Mouse (Mus musculus) T-helper 2 cell (primary cell): ENCODE measurements around the gene A230050P20Rik.

Source experiments
- in situ Hi-C: fragments of 300-600 bp; cut with MboI, MseI; formaldehyde crosslinking; loops from one replicate; pipeline ENCODE4 v1.15.1; 2025; ENCODE audit warnings: high pct_unique_total_duplicates

A230050P20Rik gene

GRCm38 (mm10) chr9:20873521-20873920, 5.1 kb downstream of the A230050P20Rik start:
- in situ Hi-C loops, result loop anchor here (10.0 kb wide), 1 partner anchor 59 kb away; the partner anchor contains the start of genes Col5a3 and Rdh8

DNA sequence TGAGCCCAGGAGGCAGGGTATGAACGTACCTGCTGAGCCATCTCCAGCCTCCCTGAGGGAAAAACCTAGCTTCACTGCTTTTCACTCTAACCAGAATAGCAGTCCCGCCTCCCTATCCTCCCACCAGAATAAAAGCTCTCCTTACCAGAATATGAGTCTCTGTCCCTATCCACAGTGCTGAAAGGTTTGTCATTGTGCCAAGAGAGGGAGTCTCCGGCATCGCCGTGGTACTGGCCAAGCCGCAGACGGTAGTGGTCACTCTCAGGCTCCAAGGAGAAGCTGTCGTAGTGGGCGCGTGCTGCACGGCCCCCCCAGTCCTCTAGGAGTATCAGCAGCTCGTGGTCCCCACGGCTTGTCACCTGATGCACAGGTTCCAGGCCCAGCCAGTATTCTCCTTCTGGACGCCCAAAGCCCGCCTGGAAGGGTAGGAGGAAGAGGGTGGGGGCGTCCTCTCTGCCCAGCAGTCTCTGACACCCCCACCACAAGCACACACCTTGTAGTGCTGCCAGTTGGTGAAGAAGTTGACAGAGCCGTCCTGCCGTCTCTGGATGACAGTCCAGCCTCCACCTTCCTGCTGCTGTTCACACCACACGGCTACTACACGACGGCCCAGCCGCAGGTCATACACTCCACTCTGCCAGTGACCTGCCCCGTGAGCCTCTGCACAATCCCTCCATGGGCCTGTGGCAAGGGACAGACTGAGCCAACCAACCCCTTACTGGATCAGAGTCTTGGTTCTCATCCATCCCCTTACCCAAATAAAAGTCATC, 6.8 kb downstream of the A230050P20Rik start:
- in situ Hi-C loops, result loop anchor here (10.0 kb wide), 1 partner anchor 60 kb away; the partner anchor contains the start of genes Col5a3 and Rdh8

GRCm38 (mm10) chr9:20876318-20877117, 8.1 kb downstream of the A230050P20Rik start:
- in situ Hi-C loops, result loop anchor here (10.0 kb wide), 1 partner anchor 62 kb away; the partner anchor contains the start of genes Col5a3 and Rdh8

DNA sequence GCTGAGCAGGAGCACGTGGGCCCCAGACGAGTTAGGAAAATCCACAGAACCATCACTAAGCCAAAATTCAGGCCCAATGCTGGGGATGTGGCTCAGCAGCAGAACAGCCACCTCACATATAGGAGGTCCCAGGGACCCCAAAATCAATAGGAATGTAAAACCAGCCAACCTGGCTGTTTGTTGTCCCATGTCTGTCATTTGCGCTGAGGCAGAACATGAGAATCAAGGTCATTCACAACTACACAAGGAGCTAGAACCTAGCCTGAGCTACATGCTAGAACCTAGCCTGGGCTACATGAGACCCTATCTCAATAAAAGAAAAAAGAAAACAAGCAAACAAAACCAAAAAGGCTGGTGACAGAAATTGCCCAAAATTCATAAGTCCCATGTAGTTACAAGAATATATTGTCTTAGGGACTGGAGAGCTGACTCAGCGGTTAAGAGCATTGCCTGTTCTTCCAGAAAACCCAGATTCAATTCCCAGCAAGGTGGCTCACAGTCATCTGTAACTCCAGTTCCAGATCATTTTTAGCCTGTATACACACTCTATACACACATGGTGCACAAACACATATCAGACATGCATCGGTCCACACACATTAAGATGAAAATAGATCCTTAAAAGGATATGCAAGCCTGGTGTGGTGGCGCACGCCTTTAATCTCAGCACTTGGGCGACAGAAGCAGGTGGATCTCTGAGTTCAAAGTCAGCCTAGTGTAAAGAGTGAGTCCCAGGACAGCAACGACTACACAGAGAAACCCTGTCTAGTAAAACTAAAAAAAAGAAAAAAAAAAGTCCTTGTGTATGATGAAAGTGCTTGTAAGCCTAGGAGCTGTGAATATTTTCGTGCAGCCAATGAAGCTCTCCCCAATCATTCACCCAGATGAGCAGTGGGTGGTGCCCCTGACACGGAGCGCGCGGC, 8.9 kb downstream of the A230050P20Rik start:
- in situ Hi-C loops, result loop anchor here (10.0 kb wide), 1 partner anchor 63 kb away; the partner anchor contains the start of genes Col5a3 and Rdh8

GRCm38 (mm10) chr9:20878041-20878709, 9.7 kb downstream of the A230050P20Rik start:
- in situ Hi-C loops, result loop anchor here (10.0 kb wide), 1 partner anchor 63 kb away; the partner anchor contains the start of genes Col5a3 and Rdh8

GRCm38 (mm10) chr9:20878710-20879065, 10.2 kb downstream of the A230050P20Rik start:
- in situ Hi-C loops, result loop anchor here (10.0 kb wide), 1 partner anchor 64 kb away; the partner anchor contains the start of genes Col5a3 and Rdh8

DNA sequence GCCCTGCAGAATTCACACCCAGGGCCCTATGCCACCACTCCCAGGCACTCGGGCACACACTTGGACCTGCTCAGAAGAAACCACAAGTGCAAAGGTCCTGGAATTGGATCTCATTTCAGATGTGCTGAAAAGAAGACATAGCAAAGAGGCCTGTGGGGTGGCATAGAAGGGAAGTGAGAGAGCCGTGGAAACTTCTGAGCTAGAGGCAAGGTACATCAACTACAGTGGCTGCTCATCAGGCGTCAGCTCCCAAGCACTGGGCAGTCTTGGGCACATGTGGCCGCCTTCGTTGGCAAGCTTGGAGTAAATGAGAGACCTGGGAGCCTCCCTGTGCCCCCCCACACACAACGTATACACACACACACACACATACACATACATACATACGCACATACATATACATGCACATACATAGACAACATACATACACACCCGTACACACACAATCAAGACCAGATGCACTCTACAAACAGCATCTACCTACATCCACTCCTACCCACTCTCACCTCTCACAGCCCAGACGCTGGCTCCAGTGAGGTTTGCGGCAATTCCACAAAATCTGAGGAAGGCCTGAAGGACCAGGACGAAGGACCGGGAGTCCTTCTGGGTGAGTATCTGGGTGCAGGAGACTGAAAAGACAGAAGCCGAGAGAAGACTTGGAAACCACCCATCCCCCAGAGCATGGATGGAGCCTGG, 10.8 kb downstream of the A230050P20Rik start, which contains the start of gene Angptl6:
TSS of gene Angptl6 (minus strand) at position 631 of the 696 bp plus-strand sequence.
- in situ Hi-C loops, result loop anchor here (10.0 kb wide), 1 partner anchor 64 kb away; the partner anchor contains the start of genes Col5a3 and Rdh8

GRCm38 (mm10) chr9:20886563-20886962, 18.1 kb downstream of the A230050P20Rik start:
- in situ Hi-C loops, result no loop called here

GRCm38 (mm10) chr9:20887191-20887590, 18.7 kb downstream of the A230050P20Rik start:
- in situ Hi-C loops, result no loop called here

GRCm38 (mm10) chr9:20887704-20888385, 19.4 kb downstream of the A230050P20Rik start, which contains the start of gene Ppan:
Ppan (plus strand) TSS chr9:20888175.
- in situ Hi-C loops, result no loop called here

- in situ Hi-C loops, result no loop called here
Measured at GRCm38 (mm10) chr9:20888386-20888765, 19.9 kb downstream of the A230050P20Rik start.

DNA sequence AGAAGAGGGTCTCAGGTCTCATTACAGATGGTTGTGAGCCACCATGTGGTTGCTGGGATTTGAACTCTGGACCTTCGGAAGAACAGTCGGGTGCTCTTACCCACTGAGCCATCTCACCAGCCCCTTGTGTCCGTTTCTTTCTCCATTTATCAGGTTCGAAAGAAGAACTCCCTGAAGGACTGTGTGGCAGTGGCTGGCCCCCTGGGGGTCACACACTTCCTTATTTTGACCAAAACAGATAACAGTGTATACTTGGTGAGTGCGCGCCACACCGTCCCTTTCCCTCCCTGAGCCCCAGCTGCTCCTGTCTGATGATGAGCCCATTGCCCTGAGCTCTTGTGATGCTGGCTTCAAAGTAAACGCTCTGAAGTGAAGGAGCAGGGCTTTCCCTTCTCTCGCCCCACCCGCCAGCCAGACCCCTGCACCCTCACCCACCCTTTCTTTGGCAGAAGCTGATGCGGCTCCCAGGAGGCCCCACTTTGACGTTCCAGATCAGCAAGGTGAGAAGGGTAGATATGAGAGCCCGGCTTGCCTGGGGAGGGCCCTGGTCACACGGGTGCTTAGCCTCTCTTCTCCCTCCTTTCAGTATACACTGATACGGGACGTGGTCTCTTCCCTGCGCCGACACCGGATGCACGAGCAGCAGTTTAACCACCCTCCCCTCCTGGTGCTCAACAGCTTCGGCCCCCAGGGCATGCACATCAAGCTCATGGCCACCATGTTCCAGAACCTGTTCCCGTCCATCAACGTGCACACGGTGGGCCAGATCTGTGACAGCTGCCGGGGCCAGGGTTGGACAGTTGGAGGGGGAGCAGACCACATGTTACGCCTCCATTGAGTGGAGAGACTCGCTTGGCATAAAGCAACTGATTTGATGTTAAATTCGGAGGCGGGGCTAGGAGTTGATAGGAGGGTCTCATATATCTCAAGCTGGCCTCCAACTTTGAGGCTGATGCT, 21.0 kb downstream of the A230050P20Rik start:
- in situ Hi-C loops, result no loop called here

GRCm38 (mm10) chr9:20890411-20890810, 22.0 kb downstream of the A230050P20Rik start:
- in situ Hi-C loops, result no loop called here

- in situ Hi-C loops, result no loop called here
Measured at GRCm38 (mm10) chr9:20891339-20892103, 23.1 kb downstream of the A230050P20Rik start.

GRCm38 (mm10) chr9:20892104-20892653, 23.7 kb downstream of the A230050P20Rik start:
- in situ Hi-C loops, result no loop called here

- in situ Hi-C loops, result no loop called here
Measured at GRCm38 (mm10) chr9:20893069-20893468, 24.6 kb downstream of the A230050P20Rik start.
